Mouse (Mus musculus) liver (tissue): ENCODE data around the gene Hivep3.

Experiments
- DNase-seq: peaks from one replicate; pipeline ENCODE4 v3.0.0-alpha.2; 2020; ENCODE audit warnings: mixed read lengths

The Hivep3 gene

DNA sequence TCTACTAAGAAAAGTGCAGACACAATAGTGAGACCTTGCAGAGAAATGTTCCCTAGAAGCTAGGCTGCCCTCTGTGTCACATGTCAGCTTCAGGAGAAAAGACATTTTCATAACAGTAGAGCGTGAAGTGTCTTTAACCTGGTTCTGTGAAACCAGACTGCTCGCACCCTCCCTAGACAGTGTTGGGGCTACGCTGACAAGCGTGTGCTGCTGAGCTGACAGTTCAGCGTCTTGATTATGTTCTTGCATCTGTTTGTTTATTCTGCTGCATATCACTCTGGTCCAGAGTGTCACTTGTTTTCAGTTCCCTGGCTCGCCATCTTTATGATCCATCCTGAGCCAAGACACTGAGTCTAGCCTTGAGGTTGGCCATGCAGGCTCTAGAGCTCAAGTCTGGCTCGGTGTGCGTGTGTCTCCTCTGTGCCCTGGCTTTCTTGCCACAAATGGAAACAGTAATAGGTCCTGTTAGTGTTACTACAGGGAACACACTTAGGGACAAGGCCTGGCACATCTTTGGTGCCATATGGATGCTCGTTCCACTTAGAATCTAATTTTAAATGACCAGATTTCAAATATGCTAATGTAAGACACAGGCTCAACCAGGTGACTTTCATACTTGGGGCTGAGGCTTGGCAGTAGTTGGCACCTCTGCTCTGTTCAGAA is 28.0 kb downstream of the Hivep3 start:
- no peak for DNase-seq

DNA sequence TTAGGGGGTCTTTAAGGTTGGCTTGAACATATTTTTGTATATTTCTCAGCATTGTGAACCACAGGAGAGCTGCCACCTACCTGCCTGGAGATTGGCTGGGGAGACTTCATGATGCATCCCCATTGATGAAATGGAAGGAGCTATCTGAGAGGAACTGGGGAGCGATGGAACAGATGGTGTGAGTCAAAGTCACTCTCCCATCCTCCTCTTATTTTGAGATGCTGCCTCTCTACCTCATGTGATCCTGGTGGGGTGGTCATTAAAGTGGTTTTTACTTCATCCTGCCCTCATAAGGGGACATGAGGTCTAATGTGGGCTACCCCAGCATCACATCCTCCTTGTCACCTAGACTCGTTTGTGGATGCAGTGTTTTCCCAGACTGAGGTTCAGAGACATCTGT is 28.6 kb downstream of the Hivep3 start:
- DNase-seq = no peak

DNA sequence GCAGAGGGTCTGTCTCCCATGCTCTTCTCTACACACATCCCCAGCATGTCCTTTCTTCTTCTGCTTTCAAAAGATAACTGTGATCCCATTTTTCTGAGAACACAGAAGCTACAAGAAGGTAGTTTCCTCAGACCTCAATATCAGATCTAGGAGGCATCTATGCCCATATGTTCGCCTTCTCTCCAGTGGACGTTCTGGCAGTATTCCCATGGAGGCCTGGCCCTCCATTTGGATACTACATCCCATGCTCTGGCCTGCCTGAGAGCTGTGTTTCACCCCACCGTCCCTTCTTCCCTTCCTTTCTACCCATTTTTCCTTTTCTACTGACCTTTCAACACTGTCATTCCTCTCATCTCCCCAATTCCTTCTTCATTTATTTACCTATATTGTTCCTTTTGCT is 34.5 kb downstream of the Hivep3 start:
- no peak for DNase-seq

DNA sequence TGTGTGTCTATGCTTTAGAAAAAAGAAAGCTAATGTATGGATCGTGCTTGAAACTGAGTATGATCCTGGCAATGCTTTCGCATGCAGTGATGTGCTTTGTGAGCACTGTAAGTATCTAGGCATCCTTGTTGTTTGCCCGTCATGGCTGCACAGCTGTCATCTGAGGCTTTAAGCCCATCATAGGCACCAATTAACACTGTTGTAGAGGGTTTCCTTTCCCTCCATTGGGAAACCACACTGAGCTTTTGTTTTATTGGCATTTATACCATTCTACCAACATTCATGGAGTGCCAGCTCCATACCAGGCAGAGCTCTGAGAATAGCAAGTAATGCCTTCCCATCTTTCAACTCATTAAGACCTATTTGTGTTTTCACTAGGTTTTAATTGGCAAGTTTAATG is 42.3 kb downstream of the Hivep3 start:
- no peak for DNase-seq

DNA sequence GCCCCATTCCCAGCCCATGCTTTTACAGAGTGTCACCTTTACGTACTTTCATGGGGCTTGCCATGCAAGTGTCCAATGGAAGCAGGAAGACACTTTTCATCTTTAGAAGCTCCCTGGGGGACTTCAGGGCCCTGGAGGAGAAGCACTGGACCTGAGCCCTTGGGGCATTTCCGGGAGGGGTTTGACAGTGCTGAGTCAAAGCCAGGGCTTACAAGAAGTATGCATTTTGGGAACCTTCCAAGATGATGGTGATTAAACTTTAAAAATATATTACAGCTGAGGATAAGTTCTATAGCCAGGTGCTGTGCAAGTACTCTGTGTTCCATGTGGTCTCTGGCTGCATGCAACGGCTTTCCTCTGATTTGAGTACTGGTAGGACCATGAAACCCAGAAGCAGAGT is 43.6 kb downstream of the Hivep3 start:
- no peak for DNase-seq

DNA sequence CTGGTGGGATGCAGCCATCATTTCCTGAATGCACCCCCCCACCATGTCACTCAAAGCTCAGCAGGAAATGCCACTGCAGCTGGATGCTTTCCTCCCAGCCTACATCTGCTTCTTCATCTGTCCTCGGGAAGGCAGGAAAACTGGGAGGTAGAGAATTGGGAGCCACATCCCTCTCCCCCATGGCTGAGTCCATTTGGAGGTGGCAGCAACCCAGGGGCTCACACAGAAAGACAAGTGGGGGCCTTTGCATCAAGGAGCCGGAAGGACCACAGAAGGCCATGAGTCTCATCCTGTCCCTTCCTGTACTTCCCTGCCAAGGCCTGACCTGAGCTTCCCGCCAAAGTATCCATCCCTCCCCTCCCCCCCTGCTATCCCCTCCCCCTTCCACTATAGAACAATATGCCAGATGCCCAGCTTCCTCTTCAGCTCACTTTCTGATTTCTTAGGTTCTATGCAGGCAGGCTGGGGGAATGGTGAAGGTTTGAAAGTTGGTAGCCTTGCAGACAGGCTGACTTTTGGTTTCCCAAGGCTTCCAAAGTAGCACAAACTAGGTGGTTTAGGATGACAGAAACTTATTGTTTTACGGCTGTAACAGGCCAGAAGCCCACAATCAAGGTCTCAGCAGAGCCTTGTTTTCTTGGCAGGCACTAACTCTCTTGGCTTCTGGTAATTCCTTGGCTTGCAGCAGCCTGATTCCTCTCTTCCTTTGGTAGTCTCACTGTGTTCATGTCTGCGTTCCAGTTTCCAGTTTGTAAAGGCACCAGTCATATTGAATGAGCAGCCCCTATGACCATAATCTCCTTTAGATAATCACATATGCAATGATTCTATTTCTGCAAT is 46.2 kb downstream of the Hivep3 start:
- no peak for DNase-seq

DNA sequence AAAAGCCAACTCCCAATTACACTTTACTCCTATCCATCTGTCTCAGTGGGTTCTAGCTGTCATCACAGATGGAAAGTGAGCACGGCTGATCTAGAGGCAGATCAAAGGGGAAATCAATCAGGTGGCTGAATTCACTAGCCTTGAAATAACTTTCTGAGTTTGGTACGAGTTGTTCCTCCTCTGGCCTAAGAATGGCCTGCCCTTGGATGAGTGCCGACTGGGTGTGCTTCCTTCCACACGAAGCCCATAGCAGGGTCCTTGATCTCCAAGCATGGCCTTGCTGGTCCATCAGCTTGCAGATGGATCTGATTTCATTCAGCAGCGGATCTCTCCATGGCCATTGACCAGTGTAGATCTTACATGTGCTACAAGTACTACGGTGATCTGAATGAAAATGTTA is 47.3 kb downstream of the Hivep3 start:
- DNase-seq = no peak

DNA sequence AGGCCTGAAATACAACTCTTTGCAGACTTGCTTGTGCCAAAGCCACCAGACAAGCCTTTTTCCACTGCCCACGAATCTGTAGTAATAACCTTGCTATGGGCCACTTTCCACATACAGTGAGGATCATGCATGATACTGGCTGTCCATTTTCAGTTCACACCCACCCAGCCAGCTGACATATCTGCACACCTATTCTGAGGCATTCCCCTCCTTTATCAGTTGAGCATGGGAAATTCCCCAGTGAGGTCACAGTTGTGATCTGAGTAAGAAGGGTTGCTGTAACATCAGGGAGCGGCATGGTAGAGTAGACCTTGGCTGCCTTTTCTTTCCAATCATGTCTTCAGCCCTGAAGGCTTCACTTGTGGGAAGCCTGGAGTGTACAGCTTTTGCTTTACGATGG is 51.4 kb downstream of the Hivep3 start:
- no peak for DNase-seq

DNA sequence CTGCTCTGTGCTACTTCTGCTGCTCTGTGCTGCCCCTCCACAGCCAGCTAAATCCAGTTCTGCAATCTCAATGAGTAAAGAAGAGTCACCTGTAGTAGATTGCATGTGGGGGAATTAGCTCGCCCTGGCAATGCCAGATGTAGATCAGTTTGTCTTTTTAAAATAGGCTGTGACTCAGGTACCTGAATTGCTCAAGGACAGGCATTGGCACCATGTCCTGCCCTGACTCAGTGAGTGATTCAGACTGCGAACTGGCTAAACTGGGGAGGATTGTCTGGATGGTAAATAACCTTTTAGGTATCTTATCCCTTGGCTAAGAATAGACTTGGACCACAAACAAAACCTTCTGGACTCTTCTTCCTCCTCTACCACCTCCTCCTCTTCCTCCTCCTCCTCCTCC is 52.7 kb downstream of the Hivep3 start:
- no peak for DNase-seq

DNA sequence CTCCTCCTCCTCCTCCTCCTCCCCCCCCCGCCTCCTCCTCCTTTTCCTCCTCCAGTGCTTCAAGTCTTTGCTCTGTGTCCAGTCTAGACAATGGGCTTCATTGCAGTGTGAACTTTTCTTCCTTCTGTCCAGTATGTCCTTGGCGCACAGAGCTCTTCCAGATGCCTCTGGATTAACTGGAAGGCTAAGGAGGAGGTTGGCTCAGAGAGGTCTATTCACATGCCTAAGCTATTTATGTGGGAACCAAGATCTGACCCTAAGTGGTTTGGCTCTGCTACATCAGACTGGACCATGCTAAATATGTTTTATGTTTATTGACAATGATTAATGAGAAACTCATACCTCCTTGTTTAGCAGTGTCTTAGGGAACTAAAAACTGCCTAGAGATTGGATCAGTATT is 53.1 kb downstream of the Hivep3 start:
- no peak for DNase-seq

DNA sequence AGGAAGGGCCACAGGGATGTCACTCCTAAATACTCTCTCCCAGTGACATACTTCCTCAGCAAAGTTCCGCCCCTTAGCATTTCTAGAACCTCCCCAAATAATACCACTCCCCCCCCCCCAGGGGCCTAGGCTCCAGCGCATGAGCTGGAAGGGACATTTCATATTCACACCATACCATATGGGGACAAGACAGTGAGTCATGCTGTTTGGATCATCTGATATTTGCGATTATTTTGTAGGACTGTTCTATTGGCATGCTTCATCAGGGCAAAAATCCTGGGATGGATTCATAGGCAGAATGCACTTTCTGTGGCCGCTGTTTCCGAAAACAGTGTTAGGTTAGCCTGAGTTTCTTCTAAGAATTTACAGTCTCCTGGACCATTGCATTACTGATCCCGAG is 55.2 kb downstream of the Hivep3 start:
- no peak for DNase-seq

DNA sequence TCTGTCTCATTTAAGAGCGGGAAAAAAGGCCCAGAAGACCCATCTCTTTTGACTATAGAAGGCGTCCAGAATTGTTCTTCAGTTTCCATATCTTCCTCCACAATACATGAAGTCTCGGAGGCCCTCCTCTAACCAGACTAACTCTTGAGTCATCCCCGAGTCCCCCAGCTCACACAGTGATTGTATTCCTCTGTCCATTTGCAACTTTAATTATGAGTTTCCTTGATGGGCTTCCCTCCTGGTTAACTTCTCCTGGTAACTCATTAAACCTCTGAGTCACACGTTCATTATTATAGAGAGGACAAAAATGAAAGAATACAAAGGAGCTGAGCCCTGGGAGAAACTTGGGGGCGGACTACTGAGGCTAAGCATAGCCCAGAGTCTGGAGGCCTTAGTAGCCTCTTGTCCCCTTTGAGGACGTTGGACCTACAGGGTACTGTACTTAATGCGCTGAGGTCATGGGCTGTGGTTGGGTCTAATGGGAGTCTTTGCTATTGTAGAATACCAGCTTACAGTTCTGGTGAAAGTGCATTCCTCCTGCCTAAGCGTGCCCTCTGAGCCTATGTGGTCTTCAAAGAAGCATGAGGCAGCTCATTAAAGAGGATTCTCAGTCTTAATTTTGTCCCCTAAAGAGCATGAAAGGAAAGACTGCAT is 56.0 kb downstream of the Hivep3 start:
- no peak for DNase-seq

DNA sequence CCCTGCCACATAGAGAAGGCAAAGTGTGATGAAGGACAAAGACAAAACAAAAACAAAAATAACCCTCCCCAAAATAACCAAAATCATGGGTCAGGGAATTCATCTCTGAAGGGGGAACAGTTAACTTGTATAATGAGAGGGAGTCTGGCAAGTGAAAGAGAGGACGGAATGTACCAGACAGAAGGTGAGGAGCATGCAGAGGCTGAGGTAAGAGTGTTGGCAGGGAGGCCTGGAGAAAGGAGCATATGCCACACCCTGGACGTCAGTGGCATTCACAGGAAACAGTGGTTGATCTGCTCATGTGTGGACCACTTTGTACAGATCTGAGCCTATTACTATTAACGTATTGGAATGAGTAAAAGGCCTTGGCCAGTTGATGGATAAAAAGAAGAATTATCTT is 65.3 kb downstream of the Hivep3 start:
- DNase-seq = no peak

DNA sequence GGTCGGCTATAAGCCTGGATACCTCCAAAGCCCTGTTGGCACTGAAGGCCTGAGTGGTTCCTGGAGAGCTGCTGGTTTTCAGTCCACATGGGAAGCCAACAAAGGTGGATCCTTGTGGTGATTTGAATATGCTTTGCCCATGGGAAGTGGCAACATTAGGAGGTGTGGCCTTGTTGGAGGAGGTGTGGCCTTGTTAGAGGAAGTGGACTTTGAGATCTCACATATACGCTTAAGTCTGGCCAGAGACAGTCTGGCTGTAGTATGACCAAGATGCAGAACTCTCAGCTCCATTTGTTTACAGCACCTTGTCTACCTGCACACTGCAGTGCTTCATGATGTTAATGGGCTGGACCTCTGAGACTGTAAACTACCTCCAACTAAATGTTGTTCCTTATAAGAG is 73.0 kb downstream of the Hivep3 start:
- no peak for DNase-seq

DNA sequence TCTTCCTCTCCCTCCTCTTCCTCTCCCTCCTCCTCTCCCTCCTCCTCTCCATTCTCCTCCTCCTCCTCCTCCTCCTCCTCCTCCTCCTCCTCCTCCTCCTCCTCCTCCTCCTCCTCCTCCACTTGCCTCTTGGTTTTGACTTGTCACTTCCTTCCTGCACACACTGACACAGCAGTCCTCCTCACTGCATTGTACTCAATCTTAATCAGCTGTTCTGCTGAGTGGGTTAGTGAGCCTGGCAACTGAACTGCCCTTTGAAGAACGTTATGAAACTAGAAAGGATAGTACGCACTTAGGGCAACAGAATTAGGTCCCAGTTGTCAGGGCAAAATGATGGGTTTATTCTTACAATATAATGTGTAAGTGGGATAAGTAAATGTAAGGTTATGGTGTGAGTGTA is 73.8 kb downstream of the Hivep3 start:
- DNase-seq = no peak

DNA sequence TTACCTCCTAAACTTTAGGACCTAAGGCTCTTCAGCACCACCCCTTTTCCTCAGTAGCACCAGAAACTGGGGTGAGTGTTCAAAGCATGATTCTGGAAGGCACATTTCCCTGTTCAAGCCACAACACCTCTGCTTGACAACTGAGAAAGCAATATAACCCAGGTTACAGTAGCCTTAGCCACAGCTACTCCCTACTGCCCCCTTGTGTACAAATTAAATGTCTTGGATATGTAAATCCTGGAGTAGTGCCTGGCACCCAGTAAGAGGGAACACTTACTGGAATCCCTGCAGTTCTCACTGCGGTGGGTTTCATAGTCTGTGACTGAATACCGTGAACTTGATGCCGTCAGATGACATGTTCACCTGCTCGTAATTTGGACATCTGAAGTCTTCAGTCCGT is 75.7 kb downstream of the Hivep3 start:
- no peak for DNase-seq

DNA sequence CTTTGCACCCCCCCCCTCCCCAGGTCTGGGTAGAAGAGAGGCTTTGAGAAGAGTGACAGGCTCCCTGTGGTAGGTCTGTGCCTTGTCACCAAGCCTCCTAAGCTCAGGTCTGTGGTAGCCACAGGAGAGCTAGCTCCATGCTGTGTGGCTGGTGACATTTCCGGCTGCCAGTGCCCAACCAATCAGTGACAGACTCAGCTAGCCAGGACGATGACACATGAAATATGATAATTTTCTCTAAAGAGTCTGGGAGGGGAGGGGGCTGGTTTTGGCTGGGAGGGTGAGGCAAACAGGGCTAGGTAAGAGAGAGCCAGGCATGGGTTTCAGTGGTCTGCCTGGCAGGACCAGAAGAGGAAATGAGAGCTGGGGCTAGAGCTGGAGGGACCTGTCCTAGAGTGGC is 79.2 kb downstream of the Hivep3 start:
- DNase-seq = no peak

DNA sequence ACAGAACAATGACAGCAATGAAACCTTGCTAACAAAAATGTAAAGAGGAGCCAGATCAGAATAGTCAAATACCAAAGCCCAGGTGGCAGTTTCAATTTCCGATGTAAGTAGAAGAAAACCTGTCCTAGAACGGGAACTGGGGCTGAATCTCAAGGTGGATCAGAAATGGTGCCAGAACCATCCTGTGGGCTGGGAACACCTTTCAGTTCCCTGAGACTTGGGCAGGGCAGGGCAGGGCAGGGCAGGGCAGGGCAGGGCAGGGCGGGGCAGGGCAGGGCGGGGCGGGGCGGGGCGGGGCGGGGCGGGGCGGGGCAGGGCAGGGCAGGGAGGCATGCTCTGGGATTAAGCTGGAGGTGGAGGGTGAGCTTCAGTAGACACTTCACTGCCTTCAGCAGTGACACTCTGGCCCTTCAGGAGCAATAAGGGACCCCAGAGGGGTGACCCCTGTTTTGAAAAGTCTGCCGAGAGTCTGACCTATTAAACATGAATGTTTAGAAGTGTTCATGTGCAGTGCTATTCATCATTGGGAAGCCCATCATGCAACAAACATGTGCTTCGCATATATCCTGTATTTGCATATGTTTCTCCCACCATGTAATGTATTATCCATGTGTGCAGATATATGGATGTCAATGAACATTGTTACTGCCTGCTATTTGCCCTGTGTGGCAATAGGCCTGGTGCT is 80.1 kb downstream of the Hivep3 start:
- no peak for DNase-seq

DNA sequence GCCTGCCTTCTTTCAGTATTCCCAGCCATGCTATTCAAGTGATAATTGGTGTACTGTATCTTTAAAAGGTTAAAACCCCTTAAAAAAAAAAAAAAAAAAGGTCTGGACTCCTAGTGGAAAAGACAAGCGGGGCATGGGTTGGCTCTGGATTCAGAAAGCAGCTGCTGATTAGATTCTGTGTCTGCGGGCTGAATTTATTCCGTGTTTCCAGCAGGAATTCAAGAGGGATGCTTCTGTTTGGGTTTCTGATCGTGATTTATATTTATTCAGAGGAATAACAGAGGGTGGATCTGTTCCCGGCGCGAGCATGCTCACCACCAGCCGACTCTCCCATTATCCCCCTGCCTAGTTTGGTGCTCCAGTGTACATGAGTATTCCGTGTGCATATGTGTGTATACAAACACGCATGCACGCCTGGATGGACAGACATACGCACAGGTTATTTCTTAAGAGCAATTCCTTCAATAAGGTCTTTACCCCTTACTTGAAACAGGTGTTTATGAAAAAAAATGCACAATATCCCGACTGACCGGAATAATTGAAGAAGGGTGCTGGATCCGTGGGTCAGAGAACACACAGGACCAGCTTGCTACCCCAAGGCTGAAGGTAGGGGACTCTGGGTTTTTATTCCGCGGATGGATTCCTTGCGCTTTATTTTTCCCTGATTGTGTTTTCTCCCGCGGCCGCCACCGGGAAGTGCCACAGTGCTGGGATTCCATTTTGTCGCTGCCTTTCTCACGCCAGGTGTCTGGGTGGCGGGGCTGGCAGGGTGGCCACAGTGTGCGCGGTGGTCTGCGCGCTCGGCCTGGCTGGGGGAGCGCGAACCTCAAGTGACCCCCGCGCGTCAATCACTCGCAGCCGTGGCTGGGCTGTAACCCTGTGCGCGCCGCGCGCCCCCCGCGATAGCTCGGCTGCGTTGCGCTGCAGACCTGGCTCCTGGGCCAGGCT is 80.9 kb downstream of the Hivep3 start:
- no peak for DNase-seq

DNA sequence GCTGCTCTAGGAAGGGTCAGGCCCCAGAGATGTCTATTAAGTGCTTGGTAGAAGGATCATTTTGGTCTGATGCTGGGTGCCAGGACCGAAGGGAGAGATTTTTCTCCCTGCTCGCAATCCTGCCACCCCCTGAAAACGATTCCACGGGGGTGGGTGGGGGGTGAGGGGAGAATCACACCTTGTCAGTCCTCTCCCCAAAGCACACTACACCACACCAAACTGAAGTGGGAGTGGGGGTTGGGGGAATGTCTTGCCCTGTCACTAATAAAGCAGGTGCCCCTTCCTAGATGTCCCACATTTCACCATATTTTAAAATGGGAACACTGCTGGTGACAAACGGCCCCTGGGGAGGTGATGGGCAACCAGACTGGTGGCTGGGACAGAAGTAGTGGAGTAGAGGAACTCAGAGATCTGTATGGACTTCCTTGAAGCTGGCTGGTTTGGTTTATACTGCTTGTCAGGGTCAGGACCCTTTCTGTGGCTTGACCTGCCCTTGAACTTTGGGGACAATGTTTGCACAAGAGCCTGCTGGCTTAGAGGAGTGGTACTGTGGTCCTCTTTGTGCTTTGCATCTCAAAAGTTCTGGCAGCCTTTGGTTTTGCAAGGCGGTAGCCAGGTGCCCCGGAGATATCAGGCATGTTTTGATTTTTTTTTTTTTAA is 81.7 kb downstream of the Hivep3 start:
- no peak for DNase-seq

DNA sequence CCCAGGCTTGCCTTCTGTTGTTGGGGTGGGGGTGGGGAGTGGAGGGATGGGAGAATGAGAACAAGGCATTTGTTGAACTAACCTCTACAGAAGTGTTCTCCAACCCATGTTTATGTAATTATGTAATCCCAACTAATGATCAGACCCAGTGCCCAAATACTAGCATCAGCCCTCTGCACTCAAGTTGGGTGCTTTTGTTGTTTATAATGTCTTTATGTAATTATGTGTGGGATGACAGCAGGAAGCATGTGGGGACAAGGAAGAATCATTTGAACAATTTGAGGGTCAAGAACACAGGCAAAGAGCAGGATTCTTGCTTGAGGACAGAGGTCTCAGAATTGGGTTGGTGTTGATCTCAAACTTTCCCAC is 82.2 kb downstream of the Hivep3 start:
- no peak for DNase-seq
